Mouse (Mus musculus) lung, embryonic 14.5 days (tissue): ENCODE results near the gene Chd2. TPM values are rescaled to one million over a fixed set of nuclear protein-coding genes. Genes with fewer than 3 reads are reported as not detected.
A peak's percentile ranks its signal among the peaks of the same experiment; 100 is the strongest.

ENCODE experiments used
- ATAC-seq: fragments of 200-750 bp; cut with Nextera tagmentation; 2 replicates; pipeline ENCODE4 v1.8.0; 2017; ENCODE audit warnings: mild to moderate bottlenecking, moderate TSS enrichment, moderate library complexity; ENCODE audit not compliant: insufficient read depth
- DNase-seq: peaks from one replicate; pipeline ENCODE4 v3.0.0-alpha.2; 2015
- H3K27ac ChIP-seq: fragments of 300-500 bp; sonication (generic); 2 replicates; pipeline ENCODE4 v1.5.1; 2014; ENCODE audit warnings: low read depth, mild to moderate bottlenecking, moderate library complexity
- H3K27me3 ChIP-seq: fragments of 300-500 bp; sonication (generic); 2 replicates; pipeline ENCODE4 v1.6.1; 2014; ENCODE audit warnings: low read length, control low read depth; ENCODE audit not compliant: insufficient read depth
- H3K36me3 ChIP-seq: fragments of 300-500 bp; sonication (generic); 2 replicates; pipeline ENCODE4 v1.6.1; 2014; ENCODE audit warnings: control low read depth; ENCODE audit not compliant: insufficient read depth
- H3K4me1 ChIP-seq: fragments of 300-500 bp; sonication (generic); 2 replicates; pipeline ENCODE4 v1.6.1; 2014; ENCODE audit warnings: antibody characterized with exemption, control low read depth; ENCODE audit not compliant: insufficient read depth
- H3K4me2 ChIP-seq: fragments of 300-500 bp; sonication (generic); 2 replicates; pipeline ENCODE4 v1.6.1; 2014; ENCODE audit warnings: mild to moderate bottlenecking
- H3K4me3 ChIP-seq: fragments of 300-500 bp; sonication (generic); 2 replicates; pipeline ENCODE4 v1.5.1; 2014; ENCODE audit warnings: low read depth, low read length
- H3K9ac ChIP-seq: fragments of 300-500 bp; sonication (generic); 2 replicates; pipeline ENCODE4 v1.6.1; 2014
- H3K9me3 ChIP-seq: fragments of 300-500 bp; sonication (generic); 2 replicates; pipeline ENCODE4 v1.6.1; 2016; ENCODE audit warnings: low read depth, low read length, control low read depth
- CTCF ChIP-seq: IDR thresholded peaks from 2 replicates; pipeline ENCODE4 v1.5.1; 2016; ENCODE audit warnings: antibody characterized with exemption, low read depth
- WGBS: fragments of 180-500 bp; shearing (Covaris S2); extraction: QIAGEN DNeasy Blood & Tissue Kit; methylation state at CpG from one replicate; pipeline ENCODE4 v1.1.7; 2014; 5-methylcytosine and 5-hydroxymethylcytosine counted together
- polyA plus RNA-seq: library from polyadenylated mRNA; unstranded; fragments of >200 nt; fragmentation: Nextera tagmentation; extraction: Ambion mirVana; gene quantifications from 2 replicates; pipeline ENCODE4 v1.2.1, GENCODE M21; 2014

Gene Chd2
- polyA plus RNA-seq, 1 experiment from 2014 or later: 62.1 TPM

DNA sequence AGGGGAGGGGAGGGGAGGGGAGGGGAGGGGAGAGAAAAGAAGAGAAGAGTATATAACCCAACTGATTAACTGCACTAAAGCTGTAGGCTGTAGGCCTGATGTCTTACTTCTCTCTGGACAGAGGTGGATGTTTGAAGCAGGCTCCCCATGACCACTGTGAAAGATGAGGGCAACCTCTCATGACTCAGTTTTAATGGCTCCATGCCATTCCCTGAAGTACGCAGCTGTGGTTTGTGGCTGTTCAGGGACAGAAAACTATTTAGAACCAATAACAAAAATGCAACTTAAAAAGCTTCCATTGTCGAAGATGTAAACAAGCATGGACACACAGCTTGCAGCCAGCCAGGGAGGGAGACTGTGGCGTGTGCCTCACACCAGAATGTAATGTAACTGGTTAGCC, 115.4 kb downstream of the Chd2 start:
- H3K9me3 ChIP-seq: no peaks in the 10 kb centered on the region
- peaks cover 53% of the 10 kb centered on the region for H3K36me3 ChIP-seq
- peak; percentile 67 for DNase-seq
- WGBS: 63% methylated on average over 3 of the region's 3 CpGs
- TF ChIP-seq CTCF: no peak
- H3K27me3 ChIP-seq: no peaks in the 10 kb centered on the region
- no peak overlapping the region for H3K4me3 ChIP-seq
- no peak overlapping the region for H3K4me2 ChIP-seq
- H3K4me1 ChIP-seq: no peaks in the 10 kb centered on the region; the same call in 1 of the 2 replicates
- H3K27ac ChIP-seq: no peak overlapping the region
- no peak overlapping the region for H3K9ac ChIP-seq
- no peak for ATAC-seq

GRCm38 (mm10) chr7:73425451-73425850, 116.2 kb downstream of the Chd2 start:
- no peak overlapping the region for H3K4me3 ChIP-seq
- H3K9ac ChIP-seq: no peak overlapping the region
- H3K4me2 ChIP-seq: no peak overlapping the region
- no peak for DNase-seq
- H3K27me3 ChIP-seq: no peaks in the 10 kb centered on the region
- H3K9me3 ChIP-seq: no peaks in the 10 kb centered on the region
- H3K4me1 ChIP-seq: no peaks in the 10 kb centered on the region; the same call in 1 of the 2 replicates
- H3K36me3 ChIP-seq: peaks cover 45% of the 10 kb centered on the region
- 91% methylated on average over 7 of the region's 7 CpGs for WGBS
- no peak for ATAC-seq
- no peak for TF ChIP-seq CTCF
- 0 out of 2 replicates have a peak overlapping the region, but pooled peaks have one; percentile 46 for H3K27ac ChIP-seq

DNA sequence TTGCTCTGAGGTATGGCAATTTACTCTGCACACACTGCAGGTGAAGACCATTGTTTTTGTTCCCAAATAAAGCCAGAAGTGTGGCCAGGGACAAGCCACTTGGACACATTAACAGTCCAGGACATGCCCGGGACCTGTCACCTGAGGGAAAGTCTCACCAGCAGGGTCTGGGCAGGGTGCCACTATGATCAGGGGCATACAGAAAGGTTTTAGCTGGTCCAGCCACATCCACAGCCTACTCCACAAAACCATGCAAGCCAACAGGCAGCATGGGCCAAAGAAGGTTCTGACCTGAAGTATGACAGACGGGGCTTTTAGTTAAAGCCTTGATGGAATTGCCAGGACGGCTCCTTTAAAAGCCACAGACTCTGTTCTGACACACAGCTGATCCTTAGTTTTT, 116.9 kb downstream of the Chd2 start:
- Histone ChIP-seq H3K9ac (no peak overlapping the region), H3K36me3 (peaks cover 44% of the 10 kb centered on the region), H3K27ac (no peak overlapping the region), H3K27me3 (no peaks in the 10 kb centered on the region), H3K4me1 (no peaks in the 10 kb centered on the region; the same call in 1 of the 2 replicates), H3K9me3 (no peaks in the 10 kb centered on the region), H3K4me2 (no peak overlapping the region), H3K4me3 (no peak overlapping the region)
- ATAC-seq (no peak), DNase-seq (no peak)
- no peak for TF ChIP-seq CTCF
- WGBS: 50% methylated on average over 3 of the region's 3 CpGs

DNA sequence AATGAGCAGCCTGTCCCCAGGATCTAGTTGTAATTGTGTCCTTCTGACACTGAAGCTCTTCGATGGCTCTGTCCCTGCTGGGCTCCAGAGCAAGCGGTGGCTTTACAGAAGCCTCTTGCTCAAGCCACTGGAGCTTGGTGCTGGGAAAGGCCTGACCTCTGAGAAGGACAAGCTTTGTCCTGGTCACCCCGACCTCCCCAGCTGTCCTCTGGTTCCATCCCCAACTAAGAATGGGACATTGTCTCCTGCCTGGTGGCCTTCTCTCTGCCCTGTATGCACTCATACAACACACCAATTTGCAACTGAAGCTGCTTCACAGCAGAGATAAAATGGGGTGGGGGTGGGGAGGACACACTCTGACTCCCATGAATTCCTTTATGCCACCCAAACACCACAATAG, 117.4 kb downstream of the Chd2 start:
- DNase-seq: no peak
- ATAC-seq: no peak
- Histone ChIP-seq H3K9me3 (no peaks in the 10 kb centered on the region), H3K4me1 (no peaks in the 10 kb centered on the region; the same call in 1 of the 2 replicates), H3K9ac (no peak overlapping the region), H3K27ac (no peak overlapping the region), H3K4me2 (no peak overlapping the region), H3K36me3 (peaks cover 44% of the 10 kb centered on the region), H3K4me3 (no peak overlapping the region), H3K27me3 (no peaks in the 10 kb centered on the region)
- no peak for TF ChIP-seq CTCF
- WGBS: 55% methylated on average over 3 of the region's 3 CpGs

GRCm38 (mm10) chr7:73423236-73423635, 118.4 kb downstream of the Chd2 start:
- DNase-seq: no peak

DNA sequence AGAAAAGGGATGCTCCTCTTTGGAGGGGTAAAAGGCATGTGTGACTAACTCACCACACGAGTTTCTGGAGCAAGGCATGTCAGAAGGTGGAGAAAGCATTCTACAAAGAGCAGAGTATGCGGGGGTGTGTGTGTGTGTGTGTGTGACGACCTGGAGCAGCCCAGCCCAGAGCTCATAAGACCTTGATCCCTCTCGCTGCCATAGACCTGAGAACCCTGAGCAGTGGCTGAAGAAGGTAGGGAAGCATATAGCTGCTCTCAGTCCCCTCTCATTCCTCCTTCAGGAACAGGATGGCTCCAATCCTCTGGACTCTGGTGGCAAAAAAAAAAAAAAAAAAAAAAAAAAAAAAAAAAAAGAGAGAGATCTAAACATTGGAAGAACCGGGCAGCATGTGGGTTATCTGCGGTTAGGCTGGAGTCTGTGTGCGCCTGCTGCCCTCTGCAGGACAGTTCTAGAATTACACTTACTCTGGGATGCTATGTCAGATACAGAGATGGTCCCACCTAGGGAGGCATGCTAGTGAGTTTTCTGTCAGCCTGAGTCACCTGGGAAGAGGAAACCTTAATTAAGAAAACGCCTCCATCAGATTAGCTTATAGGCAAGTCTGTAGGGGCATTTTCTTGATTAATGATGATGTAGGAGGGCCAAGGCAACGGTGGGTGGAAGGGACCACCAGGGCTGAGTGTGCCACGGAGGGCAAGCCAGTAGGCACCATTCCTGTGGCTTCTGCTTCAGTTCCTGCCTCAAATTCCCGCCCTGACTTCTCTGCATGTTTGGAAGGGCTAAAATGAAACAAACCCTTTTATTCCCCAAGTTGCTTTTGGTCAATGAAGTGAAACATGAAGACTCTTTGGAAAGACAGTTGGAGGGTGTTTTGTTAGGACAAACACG, 119.2 kb downstream of the Chd2 start:
- peak overlapping the region; percentile 7; the same call in 1 of the 2 replicates for H3K27ac ChIP-seq
- no peaks in the 10 kb centered on the region; the same call in 1 of the 2 replicates for H3K4me1 ChIP-seq
- 26% methylated on average over 12 of the region's 12 CpGs for WGBS
- peak; percentile 92 for DNase-seq
- ATAC-seq: peak; percentile 28; the same call in 1 of the 2 replicates
- H3K27me3 ChIP-seq: no peaks in the 10 kb centered on the region
- H3K4me2 ChIP-seq: no peak overlapping the region
- H3K9ac ChIP-seq: no peak overlapping the region
- H3K4me3 ChIP-seq: no peak overlapping the region
- peaks cover 44% of the 10 kb centered on the region for H3K36me3 ChIP-seq
- peak; percentile 92 for TF ChIP-seq CTCF
- H3K9me3 ChIP-seq: no peaks in the 10 kb centered on the region

More at GRCm38 (mm10) chr7:73423236-73423635, 118.4 kb downstream of the Chd2 start:
- no peaks in the 10 kb centered on the region for H3K27me3 ChIP-seq
- WGBS: 51% methylated on average over 13 of the region's 13 CpGs
- no peak overlapping the region for H3K4me3 ChIP-seq
- no peaks in the 10 kb centered on the region for H3K9me3 ChIP-seq
- peaks cover 44% of the 10 kb centered on the region for H3K36me3 ChIP-seq
- H3K9ac ChIP-seq: no peak overlapping the region
- H3K4me1 ChIP-seq: no peaks in the 10 kb centered on the region; the same call in 1 of the 2 replicates
- no peak for ATAC-seq
- H3K27ac ChIP-seq: no peak overlapping the region
- no peak overlapping the region for H3K4me2 ChIP-seq
- TF ChIP-seq CTCF: no peak
